Mouse (Mus musculus) left cerebral cortex, adult 9 months (tissue): Measurements from ENCODE around the gene Cdca5.

Source experiments
- DNase-seq, 2 experiments: peaks; one replicate each; pipeline ENCODE4 v3.0.0; 2022; ENCODE audit warnings: low spot score in 2 of 2

Gene Cdca5

DNA sequence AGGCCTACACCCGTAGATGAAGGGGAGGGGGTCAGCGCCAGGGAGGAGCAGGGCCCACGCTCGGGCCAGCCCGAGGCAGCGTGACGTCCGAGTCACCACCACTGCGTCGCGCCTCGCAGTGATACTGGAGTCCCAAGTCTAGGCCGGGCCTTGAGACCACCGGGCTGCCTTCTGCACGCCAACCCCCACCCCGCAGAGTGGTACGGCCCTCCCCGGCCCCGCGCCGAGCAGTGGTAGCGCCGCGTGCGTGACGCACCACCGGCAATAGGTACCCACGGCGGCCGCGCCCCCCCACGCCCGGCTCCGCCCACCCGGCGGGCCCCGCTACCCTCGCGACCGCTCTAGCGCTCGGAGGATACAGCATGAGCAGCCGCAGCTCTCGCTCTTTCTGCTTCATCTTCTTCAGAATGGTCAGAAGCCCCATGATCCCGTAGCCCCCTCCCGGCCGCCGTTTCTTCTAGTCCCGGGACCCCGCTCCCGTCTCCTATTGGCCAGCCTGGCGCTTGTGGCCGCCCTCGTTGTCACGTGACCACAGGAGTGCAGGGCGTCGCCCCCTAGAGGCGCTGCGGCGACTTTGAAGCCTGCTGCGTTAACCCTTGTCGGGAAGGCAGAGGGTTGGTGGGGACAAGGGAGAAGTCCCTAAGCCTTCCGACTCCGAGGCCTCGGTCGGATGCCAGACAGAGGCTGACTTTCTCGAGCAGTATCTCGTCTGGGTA lies 56.1 kb downstream of the Cdca5 start, which contains the start of gene Batf2:
Gene Batf2, plus strand, starts transcription at position 306 of the 716 bp plus-strand sequence.
- DNase-seq: peak; percentile 80 to 94

DNA sequence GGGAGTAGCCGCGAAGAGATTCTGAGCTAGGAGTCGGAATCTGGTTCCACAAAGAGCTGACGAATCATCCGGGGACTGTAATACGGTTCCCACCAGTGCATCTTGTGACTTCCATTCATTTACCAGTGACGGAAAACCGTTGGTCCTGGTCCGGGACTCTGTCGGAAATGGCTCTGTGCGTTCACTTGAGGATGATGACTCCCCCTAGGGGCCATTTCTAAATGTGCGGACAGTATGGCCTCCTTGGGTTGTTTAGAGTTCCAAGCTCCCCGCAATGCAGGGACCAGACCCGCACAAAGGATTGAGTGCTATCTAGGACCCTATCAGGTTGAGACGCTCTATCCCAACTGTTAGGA lies 56.6 kb downstream of the Cdca5 start, which contains the start of gene Arl2:
Gene Arl2, minus strand, starts transcription at position 155 of the 356 bp plus-strand sequence.
- peak in 1 of 2 experiments; percentile 90 for DNase-seq
